Mouse (Mus musculus): ENCODE measurements around the gene Trip10. TPM values are rescaled to one million over a fixed set of nuclear protein-coding genes. Genes with fewer than 3 reads are reported as not detected.
A peak's percentile ranks its signal among the peaks of the same experiment; 100 is the strongest.
"Not testable (repeated sequence)": the region's sequence is repeated elsewhere in the genome, so short reads cannot be mapped to it uniquely, and the experiment has no call there.

Gene Trip10
- polyA plus RNA-seq, 1 experiment = 30.3 TPM

DNA sequence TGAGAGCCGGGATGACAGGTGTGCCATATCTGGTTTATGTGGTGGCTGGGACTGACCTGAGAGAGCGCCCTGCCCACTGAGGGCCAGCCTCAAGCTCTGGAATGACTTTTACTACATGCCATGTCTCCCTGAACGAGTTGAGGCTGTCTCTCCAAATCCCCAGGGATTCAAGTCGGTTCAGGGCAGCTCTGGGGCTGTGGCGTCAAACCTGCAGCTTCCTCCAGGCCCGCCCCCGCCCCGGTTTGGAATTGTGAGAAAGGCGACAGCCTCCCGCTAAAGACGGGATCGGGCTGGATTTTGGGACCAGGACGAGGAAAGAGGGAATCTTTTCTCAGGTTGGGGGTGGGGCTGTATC, 26.7 kb downstream of the Trip10 start:
- Histone ChIP-seq H3K36me3 (ENCODE audit: control insufficient read depth, insufficient read depth, low read length) (no peaks in the 10 kb centered on the region), H3K27ac (ENCODE audit: insufficient read depth, low read depth, low read length) (peak overlapping the region; percentile 77), H3K4me1 (ENCODE audit: control insufficient read depth, insufficient read depth, insufficient read length, low read length) (peaks cover 5% of the 10 kb centered on the region; the same call in 1 of the 2 replicates), H3K4me3 (ENCODE audit: low read depth, low read length) (peak overlapping the region; percentile 91), H3K27me3 (ENCODE audit: control insufficient read depth, insufficient read depth, low read length) (no peaks in the 10 kb centered on the region)
- TF ChIP-seq CTCF (IDR thresholded peaks at IDR 0.05; ENCODE audit: extremely low read depth, insufficient read length, insufficient replicate concordance, low read depth, low read length) (no peak), POLR2A (IDR thresholded peaks at IDR 0.05; ENCODE audit: low read depth, low read length) (no peak)
- under 1% methylated on average over 13 of the region's 13 CpGs for WGBS

GRCm38 (mm10) chr17:57276634-57277121, 27.4 kb downstream of the Trip10 start:
- H3K27ac ChIP-seq (ENCODE audit: insufficient read depth, low read depth, low read length) = peak overlapping the region; percentile 77
- WGBS = under 1% methylated on average over 20 of the region's 20 CpGs
- no peak for TF ChIP-seq POLR2A (IDR thresholded peaks at IDR 0.05; ENCODE audit: low read depth, low read length)
- TF ChIP-seq CTCF (IDR thresholded peaks at IDR 0.05; ENCODE audit: extremely low read depth, insufficient read length, insufficient replicate concordance, low read depth, low read length) = peak; percentile 98; the same call in 1 of the 2 replicates

DNA sequence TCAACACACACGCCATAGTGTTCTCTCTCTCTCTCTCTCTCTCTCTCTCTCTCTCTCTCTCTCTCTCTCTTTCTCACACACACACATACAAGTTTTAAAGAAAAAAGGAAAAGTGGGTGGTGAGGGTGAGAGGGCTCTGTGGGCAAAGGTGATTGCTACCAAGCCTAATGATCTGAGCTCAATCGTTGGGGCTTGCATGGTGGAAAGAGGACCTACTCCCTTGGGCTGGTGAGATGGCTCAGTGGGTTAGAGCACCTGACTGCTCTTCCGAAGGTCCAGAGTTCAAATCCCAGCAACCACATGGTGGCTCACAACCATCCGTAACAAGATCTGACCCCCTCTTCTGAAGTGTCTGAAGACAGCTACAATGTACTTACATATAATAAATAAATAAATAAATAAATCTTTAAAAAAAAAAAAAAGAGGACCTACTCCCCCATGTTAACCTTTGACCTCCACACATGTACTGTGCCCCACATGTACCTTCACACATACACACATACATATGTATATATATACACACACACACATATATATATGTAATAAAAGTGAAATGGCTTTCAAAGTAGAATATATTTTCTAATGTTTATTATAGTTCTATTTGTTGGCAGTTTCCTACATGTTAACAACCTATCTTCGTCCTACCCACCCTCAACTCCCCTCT, 28.5 kb downstream of the Trip10 start:
- not testable (repeated sequence) for H3K27ac ChIP-seq (ENCODE audit: insufficient read depth, low read depth, low read length)

More at GRCm38 (mm10) chr17:57276634-57277121, 27.4 kb downstream of the Trip10 start:
- Histone ChIP-seq H3K36me3 (ENCODE audit: control insufficient read depth, insufficient read depth, low read length) (no peaks in the 10 kb centered on the region), H3K4me1 (ENCODE audit: control insufficient read depth, insufficient read depth, insufficient read length, low read length) (peaks cover 5% of the 10 kb centered on the region; the same call in 1 of the 2 replicates), H3K4me3 (ENCODE audit: low read depth, low read length) (peak overlapping the region; percentile 91), H3K27me3 (ENCODE audit: control insufficient read depth, insufficient read depth, low read length) (no peaks in the 10 kb centered on the region)

DNA sequence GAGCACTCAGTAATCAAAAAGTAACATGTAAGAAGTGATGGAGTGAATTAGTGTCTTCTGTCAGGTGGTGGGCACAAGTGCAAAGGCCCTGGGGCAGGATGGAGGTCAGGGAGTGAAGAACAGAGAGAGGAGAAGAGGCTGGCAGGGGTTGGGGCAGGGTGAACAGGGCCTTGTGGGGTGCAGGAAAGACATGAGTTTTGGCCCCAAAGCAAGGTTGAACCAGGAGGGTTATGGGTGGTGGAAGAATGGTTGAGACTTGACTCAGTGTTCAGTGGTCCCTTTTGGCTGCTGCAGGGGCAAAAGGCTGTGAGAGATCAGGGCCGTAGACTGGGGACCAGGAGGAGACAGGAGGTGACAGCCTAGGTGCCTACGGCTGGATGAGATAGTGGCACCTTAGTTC, 29.3 kb downstream of the Trip10 start:
- H3K4me3 ChIP-seq (ENCODE audit: low read depth, low read length) = no peak overlapping the region
- H3K36me3 ChIP-seq (ENCODE audit: control insufficient read depth, insufficient read depth, low read length) = no peaks in the 10 kb centered on the region
- whole genome bisulfite sequencing = 45% methylated on average over 2 of the region's 2 CpGs
- TF ChIP-seq CTCF (IDR thresholded peaks at IDR 0.05; ENCODE audit: extremely low read depth, insufficient read length, insufficient replicate concordance, low read depth, low read length) (no peak), POLR2A (IDR thresholded peaks at IDR 0.05; ENCODE audit: low read depth, low read length) (no peak)
- H3K27me3 ChIP-seq (ENCODE audit: control insufficient read depth, insufficient read depth, low read length) = no peaks in the 10 kb centered on the region
- H3K27ac ChIP-seq (ENCODE audit: insufficient read depth, low read depth, low read length) = no peak overlapping the region
- peaks cover 5% of the 10 kb centered on the region; the same call in 1 of the 2 replicates for H3K4me1 ChIP-seq (ENCODE audit: control insufficient read depth, insufficient read depth, insufficient read length, low read length)

More for the DNA sequence above, 28.5 kb downstream of the Trip10 start:
- 77% methylated on average over 5 of the region's 5 CpGs for WGBS
- not testable (repeated sequence) for H3K4me1 ChIP-seq (ENCODE audit: control insufficient read depth, insufficient read depth, insufficient read length, low read length); H3K27me3 ChIP-seq (ENCODE audit: control insufficient read depth, insufficient read depth, low read length); H3K36me3 ChIP-seq (ENCODE audit: control insufficient read depth, insufficient read depth, low read length); H3K4me3 ChIP-seq (ENCODE audit: low read depth, low read length)

GRCm38 (mm10) chr17:57278943-57279590, 29.8 kb downstream of the Trip10 start, which contains the start of gene Vav1:
Gene Vav1 (plus strand): TSS chr17:57279100.
- H3K4me1 ChIP-seq (ENCODE audit: control insufficient read depth, insufficient read depth, insufficient read length, low read length) = peaks cover 5% of the 10 kb centered on the region; the same call in 1 of the 2 replicates
- peak within 1 kb of the TSS; percentile 53 for H3K27ac ChIP-seq (ENCODE audit: insufficient read depth, low read depth, low read length)
- peak; percentile 42; the same call in 1 of the 2 replicates for TF ChIP-seq POLR2A (IDR thresholded peaks at IDR 0.05; ENCODE audit: low read depth, low read length)
- no peak for TF ChIP-seq CTCF (IDR thresholded peaks at IDR 0.05; ENCODE audit: extremely low read depth, insufficient read length, insufficient replicate concordance, low read depth, low read length)
- no peaks in the 10 kb centered on the region for H3K36me3 ChIP-seq (ENCODE audit: control insufficient read depth, insufficient read depth, low read length)
- H3K27me3 ChIP-seq (ENCODE audit: control insufficient read depth, insufficient read depth, low read length) = no peaks in the 10 kb centered on the region
- WGBS = 20% methylated on average over 26 of the region's 26 CpGs
- H3K4me3 ChIP-seq (ENCODE audit: low read depth, low read length) = peak within 1 kb of the TSS; percentile 62

GRCm38 (mm10) chr17:57279591-57280224, 30.5 kb downstream of the Trip10 start:
- Histone ChIP-seq H3K36me3 (ENCODE audit: control insufficient read depth, insufficient read depth, low read length) (no peaks in the 10 kb centered on the region), H3K4me3 (ENCODE audit: low read depth, low read length) (peak overlapping the region; percentile 62), H3K27ac (ENCODE audit: insufficient read depth, low read depth, low read length) (0 out of 2 replicates have a peak overlapping the region, but pooled peaks have one; percentile 53), H3K4me1 (ENCODE audit: control insufficient read depth, insufficient read depth, insufficient read length, low read length) (peaks cover 5% of the 10 kb centered on the region; the same call in 1 of the 2 replicates), H3K27me3 (ENCODE audit: control insufficient read depth, insufficient read depth, low read length) (no peaks in the 10 kb centered on the region)
- 65% methylated on average over 9 of the region's 9 CpGs for WGBS
- no peak for TF ChIP-seq POLR2A (IDR thresholded peaks at IDR 0.05; ENCODE audit: low read depth, low read length)
- TF ChIP-seq CTCF (IDR thresholded peaks at IDR 0.05; ENCODE audit: extremely low read depth, insufficient read length, insufficient replicate concordance, low read depth, low read length) = no peak

- H3K27ac ChIP-seq (ENCODE audit: insufficient read depth, low read depth, low read length) = 0 out of 2 replicates have a peak overlapping the region, but pooled peaks have one; percentile 21
- H3K4me1 ChIP-seq (ENCODE audit: control insufficient read depth, insufficient read depth, insufficient read length, low read length) = peaks cover 5% of the 10 kb centered on the region; the same call in 1 of the 2 replicates
- peak overlapping the region; percentile 62 for H3K4me3 ChIP-seq (ENCODE audit: low read depth, low read length)
- H3K27me3 ChIP-seq (ENCODE audit: control insufficient read depth, insufficient read depth, low read length) = no peaks in the 10 kb centered on the region
- no peaks in the 10 kb centered on the region for H3K36me3 ChIP-seq (ENCODE audit: control insufficient read depth, insufficient read depth, low read length)
- 61% methylated on average over 3 of the region's 3 CpGs for WGBS
- TF ChIP-seq POLR2A (IDR thresholded peaks at IDR 0.05; ENCODE audit: low read depth, low read length) (no peak), CTCF (IDR thresholded peaks at IDR 0.05; ENCODE audit: extremely low read depth, insufficient read length, insufficient replicate concordance, low read depth, low read length) (no peak)
These were observed 31.2 kb downstream of the Trip10 start for GRCm38 (mm10) chr17:57280411-57280810.

Data from small intestine, adult 2 months (tissue).